Mouse (Mus musculus) spleen, adult 12 weeks (tissue): ENCODE results near the gene Olfr70.

Experiments
- DNase-seq: peaks from one replicate; pipeline ENCODE4 v3.0.0; 2022; ENCODE audit warnings: low spot score

Olfr70 gene

DNA sequence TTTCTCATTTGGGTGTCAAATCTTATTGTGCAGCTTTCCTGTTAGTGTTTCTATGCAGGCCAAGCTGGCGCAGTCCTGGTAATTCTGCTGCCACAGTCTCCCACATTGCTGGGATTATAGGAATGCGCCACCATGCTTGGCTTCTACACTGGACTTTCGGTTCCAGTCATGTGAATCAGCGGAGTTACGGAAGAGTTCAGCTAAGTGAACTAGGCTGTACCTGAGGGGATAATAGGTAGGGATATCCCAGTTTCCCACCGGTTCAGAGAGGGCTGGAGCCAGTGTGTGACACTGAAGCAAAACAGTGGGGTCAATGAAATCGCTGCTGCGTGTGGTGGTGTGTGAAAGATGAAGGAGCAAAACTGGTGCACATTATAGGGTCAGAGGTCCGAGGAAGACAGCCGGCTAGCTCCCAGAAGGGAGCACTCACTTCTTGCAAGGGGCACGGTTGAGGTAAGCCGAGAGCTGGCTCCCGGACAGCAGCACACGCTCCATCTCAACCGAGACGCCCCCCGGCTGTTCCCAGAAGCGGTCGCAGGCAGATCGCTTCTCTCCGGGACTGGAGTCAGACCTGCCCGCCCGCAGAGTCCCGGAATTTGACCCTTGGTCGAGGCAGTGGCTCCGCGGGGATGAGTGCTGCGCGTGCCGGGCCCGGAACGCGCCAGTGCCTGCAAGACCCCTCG, 44.8 kb downstream of the Olfr70 start:
- no peak for DNase-seq

DNA sequence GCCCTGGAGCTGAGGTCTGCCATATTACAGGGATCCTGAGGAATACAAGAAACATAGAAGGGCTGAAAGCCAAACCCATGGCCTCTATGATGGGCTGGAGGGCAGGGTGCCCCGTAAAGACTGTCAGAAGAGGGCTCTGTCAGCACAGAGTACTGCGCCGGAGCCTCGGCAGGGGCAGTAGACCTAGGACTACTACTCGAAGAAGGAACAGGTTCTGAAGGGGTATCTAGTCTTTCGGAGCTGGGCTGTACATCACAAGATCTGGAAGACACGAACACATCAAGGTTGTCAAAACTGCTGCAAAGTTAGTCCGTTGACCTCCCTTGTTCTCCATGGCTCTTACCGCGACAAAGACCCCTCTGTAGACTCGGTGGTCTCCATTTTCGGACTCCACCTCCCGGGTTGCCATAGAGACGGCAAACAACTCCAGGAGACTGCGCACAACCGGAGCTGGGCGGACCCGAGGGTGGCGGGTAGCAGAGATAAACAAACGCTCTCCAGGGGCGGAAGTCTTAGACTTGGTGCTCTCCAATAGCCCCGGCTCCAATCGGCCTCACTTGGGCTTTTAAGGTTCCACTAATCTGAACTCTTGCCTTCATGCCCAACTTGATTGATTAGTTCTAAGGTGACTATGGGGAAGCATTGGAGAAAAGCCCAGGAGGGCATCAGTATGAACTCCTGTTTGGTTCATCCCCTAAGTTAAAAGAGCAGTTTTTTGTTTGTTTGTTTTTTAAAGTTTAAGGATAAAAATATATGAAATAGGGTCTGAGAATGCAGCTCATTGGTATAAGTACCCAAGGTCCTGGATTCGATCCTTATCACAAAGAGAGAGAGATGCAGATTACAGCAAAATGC, 47.2 kb downstream of the Olfr70 start, which contains the start of gene Spag8:
Gene Spag8, minus strand, starts transcription at position 434 of the 855 bp plus-strand sequence.
- DNase-seq: no peak

DNA sequence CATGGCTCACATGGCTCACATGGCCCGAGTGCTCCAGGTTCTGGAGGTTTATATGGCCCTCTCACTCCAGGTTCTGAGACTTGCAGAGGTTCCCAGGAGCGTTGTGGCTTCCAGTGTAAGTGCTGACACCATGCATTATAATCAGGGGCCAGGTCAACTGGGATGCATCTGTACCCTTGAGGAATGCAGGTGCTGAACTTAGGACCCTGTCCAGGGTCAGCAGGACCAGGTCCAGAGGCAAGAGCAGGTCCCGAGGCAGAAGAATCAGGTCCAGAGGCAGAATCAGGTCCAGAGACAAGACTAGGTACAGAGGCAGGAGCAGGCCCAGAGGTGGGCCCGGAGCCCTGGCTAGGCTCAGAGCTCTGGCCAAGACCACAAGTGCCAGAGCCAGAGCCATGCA, 47.9 kb downstream of the Olfr70 start:
- DNase-seq: no peak

DNA sequence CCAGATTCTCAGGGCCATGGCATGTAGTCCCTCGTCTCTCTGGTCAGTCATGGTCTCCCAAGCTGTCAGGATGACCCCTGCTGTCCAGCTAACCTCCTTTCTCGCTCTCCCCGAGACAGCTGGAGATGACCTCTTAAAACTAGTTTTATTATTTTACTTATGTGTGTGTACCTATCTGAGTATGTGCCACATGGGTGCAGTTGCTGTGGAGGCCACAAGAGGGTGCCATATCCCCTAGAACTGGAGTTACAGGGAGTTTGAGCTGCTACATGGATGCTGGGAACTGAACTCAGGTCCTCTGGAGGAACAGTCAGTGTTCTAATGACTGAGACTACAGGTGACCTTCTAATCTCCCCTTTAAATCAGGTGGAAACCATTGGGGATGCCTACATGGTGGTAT, 50.8 kb downstream of the Olfr70 start:
- no peak for DNase-seq
